Mouse (Mus musculus) testis, adult 2 months (tissue): ENCODE measurements around the gene Kcnk4. TPM values are rescaled to one million over a fixed set of nuclear protein-coding genes. Genes with fewer than 3 reads are reported as not detected.

Experiments used
- H3K27ac ChIP-seq: fragments of 200-500 bp; 2 replicates; pipeline ENCODE4 v1.5.1; 2012; ENCODE audit warnings: low read depth, low read length; ENCODE audit not compliant: control insufficient read depth, insufficient read depth
- H3K27me3 ChIP-seq: fragments of 200-500 bp; 2 replicates; pipeline ENCODE4 v1.6.1; 2012; ENCODE audit warnings: mild to moderate bottlenecking, low read length, moderate library complexity; ENCODE audit not compliant: control insufficient read depth, insufficient read depth
- H3K36me3 ChIP-seq: fragments of 200-500 bp; 2 replicates; pipeline ENCODE4 v1.6.1; 2012; ENCODE audit warnings: mild to moderate bottlenecking, low read length; ENCODE audit not compliant: control insufficient read depth, insufficient read depth
- H3K4me1 ChIP-seq: fragments of 200-500 bp; 2 replicates; pipeline ENCODE4 v1.6.1; 2012; ENCODE audit warnings: low read length; ENCODE audit not compliant: control insufficient read depth, insufficient read depth
- H3K4me3 ChIP-seq: fragments of 200-500 bp; 2 replicates; pipeline ENCODE4 v1.5.1; 2012; ENCODE audit warnings: low read depth, mild to moderate bottlenecking, low read length, moderate library complexity, mixed read lengths; ENCODE audit not compliant: control insufficient read depth
- CTCF ChIP-seq: fragments of 200-500 bp; IDR thresholded peaks from 2 replicates; pipeline ENCODE4 v1.5.1; 2012; ENCODE audit warnings: low read depth, mild to moderate bottlenecking, inconsistent platforms, low read length, moderate library complexity; ENCODE audit not compliant: control insufficient read depth, insufficient read depth, insufficient replicate concordance
- POLR2A ChIP-seq: fragments of 200-500 bp; IDR thresholded peaks from 2 replicates; pipeline ENCODE4 v1.6.1; 2012; ENCODE audit warnings: low read depth, mild to moderate bottlenecking, inconsistent platforms, low read length, moderate library complexity; ENCODE audit not compliant: control insufficient read depth
- polyA plus RNA-seq: library from polyadenylated mRNA; depleted of rRNA; stranded (reverse); fragments of >200 nt; gene quantifications from 2 replicates; pipeline ENCODE4 v1.2.3, GENCODE M21; 2012

Gene Kcnk4
- polyA plus RNA-seq, 1 experiment, result 1.5 TPM

- Histone ChIP-seq H3K36me3 (no peaks in the 10 kb centered on the region; the same call in 1 of the 2 replicates), H3K27ac (no peak overlapping the region), H3K4me3 (no peak overlapping the region), H3K27me3 (no peaks in the 10 kb centered on the region), H3K4me1 (peaks cover 27% of the 10 kb centered on the region)
- TF ChIP-seq CTCF, result no peak
- TF ChIP-seq POLR2A, result no peak
These were observed 44.3 kb upstream of the Kcnk4 start for GRCm38 (mm10) chr19:6978639-6978974.

GRCm38 (mm10) chr19:6977759-6978638 lies 43.7 kb upstream of the Kcnk4 start:
- TF ChIP-seq CTCF, result no peak
- no peak for TF ChIP-seq POLR2A
- H3K27ac ChIP-seq, result no peak overlapping the region
- H3K4me3 ChIP-seq, result no peak overlapping the region
- no peaks in the 10 kb centered on the region; the same call in 1 of the 2 replicates for H3K36me3 ChIP-seq
- H3K4me1 ChIP-seq, result peaks cover 27% of the 10 kb centered on the region
- no peaks in the 10 kb centered on the region for H3K27me3 ChIP-seq

- Histone ChIP-seq H3K27ac (peak within 1 kb of the TSS; percentile 77), H3K36me3 (no peaks in the 10 kb centered on the region), H3K4me3 (peak within 1 kb of the TSS; percentile 91), H3K4me1 (peaks cover 27% of the 10 kb centered on the region), H3K27me3 (no peaks in the 10 kb centered on the region)
- TF ChIP-seq CTCF (no peak), POLR2A (no peak; the same call in 1 of the 2 replicates)
These were observed 41.5 kb upstream of the Kcnk4 start, which contains the start of gene Plcb3 for GRCm38 (mm10) chr19:6975537-6976521. TSS of gene Plcb3 (minus strand) at chr19:6976470.

- Histone ChIP-seq H3K36me3 (no peaks in the 10 kb centered on the region), H3K27ac (peak within 1 kb of the TSS; percentile 80), H3K4me1 (peaks cover 31% of the 10 kb centered on the region), H3K27me3 (no peaks in the 10 kb centered on the region), H3K4me3 (peak within 1 kb of the TSS; percentile 91)
- TF ChIP-seq POLR2A, result peak; percentile 38; the same call in 1 of the 2 replicates
- TF ChIP-seq CTCF, result no peak
These were observed 40.2 kb upstream of the Kcnk4 start, which contains the start of gene Ppp1r14b for GRCm38 (mm10) chr19:6974211-6975205. TSS of gene Ppp1r14b (plus strand) at chr19:6974968.

- Histone ChIP-seq H3K4me1 (peaks cover 29% of the 10 kb centered on the region), H3K36me3 (no peaks in the 10 kb centered on the region), H3K4me3 (peak overlapping the region; percentile 89), H3K27me3 (no peaks in the 10 kb centered on the region), H3K27ac (no peak overlapping the region)
- TF ChIP-seq POLR2A, result no peak
- no peak for TF ChIP-seq CTCF
These were observed 39.4 kb upstream of the Kcnk4 start for GRCm38 (mm10) chr19:6973581-6974190.
